Mouse (Mus musculus) Patski (cell line): ENCODE data around the gene AI597479. TPM values are rescaled to one million over a fixed set of nuclear protein-coding genes. Genes with fewer than 3 reads are reported as not detected.

Experiments
- ATAC-seq: fragments of 100-300 bp; one replicate; pipeline ENCODE4 v1.8.0; 2021
- CTCF ChIA-PET: fragments of 350-600 bp; sonication (Branson Sonifier 250); formaldehyde crosslinking; loops from one replicate; lab custom pipeline; 2022; ENCODE audit warnings: inconsistent platforms; lab: Charles Lee
- POLR2A ChIA-PET: fragments of 350-600 bp; sonication (Branson Sonifier 250); formaldehyde crosslinking; loops from one replicate; lab custom pipeline; 2022; ENCODE audit warnings: antibody characterized with exemption, inconsistent platforms; lab: Charles Lee
- DNase-seq: peaks from one replicate; pipeline ENCODE4 v3.0.0-alpha.2; 2011; ENCODE audit warnings: low read depth, low spot score
- H3K27me3 ChIP-seq: fragments of 371-371 bp; one replicate; pipeline ENCODE4 v1.5.1; 2021
- CTCF ChIP-seq: fragments of 100-300 bp; IDR thresholded peaks from one replicate; pipeline ENCODE4 v1.5.1; 2021
- in situ Hi-C: fragments of 300-500 bp; cut with MboI; formaldehyde crosslinking; loops from 3 replicates; pipeline ENCODE4 v1.11.1; 2018; ENCODE audit warnings: low pct_unique_long_range_greater_than_20kb, mixed read lengths
- polyA plus RNA-seq: library from polyadenylated mRNA; unstranded; gene quantifications from one replicate; pipeline ENCODE4 v1.2.3, GENCODE M21; 2021

Gene AI597479
- polyA plus RNA-seq, result 23.9 TPM

GRCm38 (mm10) chr1:43098031-43098984, at the start of gene AI597479, which contains the start of gene Tgfbrap1:
Gene AI597479 (plus strand): TSS chr1:43098710.
Gene Tgfbrap1 (minus strand): TSS chr1:43098637.
- DNase-seq (no peak), ATAC-seq (peak; percentile 93)
- no peak for TF ChIP-seq CTCF
- ChIA-PET CTCF (no interaction called here), POLR2A (interaction anchor here (0.5 to 1.2 kb wide), 2 partner anchors 119 to 166 kb away, joined by 3 to 6 read pairs; no protein-coding TSS in a partner anchor)
- in situ Hi-C loops, result loop anchor here (25.0 kb wide), 1 partner anchor 386 kb away; no protein-coding TSS in a partner anchor
- H3K27me3 ChIP-seq, result no peaks in the 10 kb centered on the region

DNA sequence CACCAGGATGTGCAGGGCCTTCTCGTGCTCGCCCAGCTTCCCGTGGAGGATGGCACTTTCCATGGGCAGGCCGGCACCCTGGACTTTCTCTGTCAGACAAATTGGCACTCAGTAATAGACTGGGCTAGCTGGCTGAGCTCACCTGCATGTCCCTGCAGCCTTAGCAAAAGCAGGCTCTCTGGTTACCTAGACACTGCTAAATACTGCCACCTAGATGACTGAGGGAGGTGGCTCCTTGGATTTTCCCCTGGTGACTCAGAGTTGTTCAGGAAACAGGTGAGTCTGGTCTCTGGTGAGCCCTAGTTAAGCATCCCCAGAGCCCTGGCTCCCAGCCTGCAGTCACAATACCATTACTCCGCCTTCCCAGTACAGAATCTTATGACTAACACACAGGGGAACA, 46.6 kb upstream of the AI597479 start:
- H3K27me3 ChIP-seq, result no peaks in the 10 kb centered on the region
- ATAC-seq (no peak), DNase-seq (no peak)
- ChIA-PET POLR2A (no interaction called here), CTCF (no interaction called here)
- in situ Hi-C loops, result no loop called here
- no peak for TF ChIP-seq CTCF

DNA sequence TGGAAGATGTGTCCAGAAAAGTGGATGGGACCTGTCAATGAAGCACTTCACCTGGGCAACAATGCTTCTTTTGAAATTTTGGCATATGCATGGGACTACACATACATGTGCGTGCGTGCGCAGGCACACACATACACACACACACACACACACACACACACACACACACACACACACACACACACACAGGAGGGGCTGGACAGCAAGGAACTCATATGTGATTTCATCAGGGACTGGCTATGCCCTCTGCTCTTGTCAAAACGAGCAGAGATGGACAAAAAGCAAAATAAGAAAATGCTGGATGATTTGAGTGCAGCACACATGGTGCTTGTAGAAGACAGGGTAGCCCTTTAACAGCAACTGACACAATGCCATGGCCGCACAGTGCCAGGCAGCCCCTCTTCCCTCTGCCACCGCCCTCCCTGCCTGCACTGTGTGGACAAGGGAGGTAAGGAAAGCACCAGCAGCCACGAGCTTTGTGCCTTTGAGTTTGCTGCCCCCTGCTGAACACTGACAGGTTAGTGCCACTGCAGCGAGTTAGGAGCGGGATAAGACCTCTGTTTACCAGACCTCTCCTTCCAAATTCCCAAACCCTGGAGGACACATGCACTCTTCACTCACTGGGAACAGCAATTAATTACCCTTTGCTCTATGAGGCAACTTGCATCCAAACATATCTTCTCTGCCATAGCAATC, 32.7 kb upstream of the AI597479 start:
- H3K27me3 ChIP-seq, result no peaks in the 10 kb centered on the region
- TF ChIP-seq CTCF, result peak; percentile 75
- DNase-seq, result no peak
- in situ Hi-C loops, result no loop called here
- ChIA-PET POLR2A (no interaction called here), CTCF (interaction anchor here (1.0 to 3.1 kb wide), 3 partner anchors 8 to 152 kb away, joined by 3 to 11 read pairs (median 4); no protein-coding TSS in a partner anchor)
- no peak for ATAC-seq

DNA sequence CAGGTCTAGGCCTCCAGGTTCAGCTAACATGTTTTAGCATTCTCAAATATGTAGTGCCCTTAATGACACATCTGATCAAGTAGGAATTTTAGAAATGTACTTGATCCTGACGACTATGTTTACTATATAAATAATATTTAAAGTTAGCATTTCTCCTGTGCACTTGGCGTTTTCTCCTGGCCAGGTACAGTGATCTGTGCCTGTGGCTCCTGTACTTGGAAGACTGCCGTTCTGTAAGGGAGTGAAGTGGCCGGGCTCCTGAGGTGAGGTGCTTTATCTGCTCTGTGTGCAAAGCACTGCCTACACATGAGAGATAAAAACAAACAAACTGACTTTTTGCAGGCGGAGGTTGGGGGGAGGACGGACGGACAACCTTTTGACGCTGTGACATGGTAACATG, 31.9 kb upstream of the AI597479 start:
- POLR2A ChIA-PET, result no interaction called here
- H3K27me3 ChIP-seq, result no peaks in the 10 kb centered on the region
- DNase-seq (no peak), ATAC-seq (no peak)
- TF ChIP-seq CTCF, result no peak
- in situ Hi-C loops, result no loop called here
- CTCF ChIA-PET, result interaction anchor here (1.0 to 3.1 kb wide), 3 partner anchors 9 to 153 kb away, joined by 3 to 11 read pairs (median 4); no protein-coding TSS in a partner anchor

GRCm38 (mm10) chr1:43067551-43067950, 31.0 kb upstream of the AI597479 start:
- ATAC-seq (no peak), DNase-seq (no peak)
- CTCF ChIA-PET, result interaction anchor here (1.0 to 3.1 kb wide), 2 partner anchors 8 to 10 kb away, joined by 4 to 11 read pairs; no protein-coding TSS in a partner anchor
- H3K27me3 ChIP-seq, result no peaks in the 10 kb centered on the region
- TF ChIP-seq CTCF, result no peak
- in situ Hi-C loops, result no loop called here
- POLR2A ChIA-PET, result no interaction called here

- in situ Hi-C loops, result no loop called here
- ChIA-PET POLR2A (no interaction called here), CTCF (no interaction called here)
- no peaks in the 10 kb centered on the region for H3K27me3 ChIP-seq
- ATAC-seq (no peak), DNase-seq (no peak)
- TF ChIP-seq CTCF, result no peak
Observed at GRCm38 (mm10) chr1:43070726-43071125, 27.8 kb upstream of the AI597479 start.

DNA sequence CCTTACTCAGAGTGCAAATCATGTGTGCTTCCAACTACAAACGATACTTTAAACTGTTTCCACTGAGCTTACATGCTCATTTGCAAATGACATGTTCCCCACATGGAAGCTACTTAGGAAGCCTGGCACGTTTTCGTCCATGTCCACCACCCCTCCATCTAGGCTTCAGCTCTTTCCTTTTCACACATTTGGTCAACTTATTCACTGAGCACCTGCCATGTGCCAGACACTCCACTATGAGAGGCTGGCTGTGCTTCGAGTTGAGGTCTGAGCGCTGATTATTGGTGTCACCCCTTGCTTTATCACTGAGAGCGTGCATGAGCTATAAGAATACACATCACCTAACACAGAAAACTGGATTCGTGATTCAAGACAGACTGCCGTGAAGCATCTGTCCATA, 26.5 kb upstream of the AI597479 start:
- H3K27me3 ChIP-seq, result no peaks in the 10 kb centered on the region
- CTCF ChIA-PET, result no interaction called here
- in situ Hi-C loops, result no loop called here
- no peak for DNase-seq
- ATAC-seq, result no peak
- no peak for TF ChIP-seq CTCF
- POLR2A ChIA-PET, result no interaction called here

DNA sequence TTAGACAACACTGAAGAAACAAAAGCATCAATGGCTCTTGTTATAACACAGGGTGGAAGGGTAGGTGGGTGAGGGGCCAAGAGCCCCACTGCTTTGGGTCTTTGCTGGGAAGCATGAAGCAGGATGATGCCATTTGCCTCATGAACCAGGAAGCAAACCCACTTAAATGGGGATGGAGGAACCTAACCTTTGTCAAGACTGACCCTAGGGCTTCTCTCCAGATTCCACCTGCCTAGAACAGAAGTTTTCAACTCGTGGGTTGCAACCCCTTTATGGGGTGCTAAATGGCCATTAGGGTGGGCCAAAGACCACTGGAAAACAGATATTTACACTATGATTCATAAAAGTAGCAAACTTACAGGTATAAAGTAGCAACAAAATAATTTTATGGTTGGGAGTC, 25.9 kb upstream of the AI597479 start:
- CTCF ChIA-PET, result no interaction called here

DNA sequence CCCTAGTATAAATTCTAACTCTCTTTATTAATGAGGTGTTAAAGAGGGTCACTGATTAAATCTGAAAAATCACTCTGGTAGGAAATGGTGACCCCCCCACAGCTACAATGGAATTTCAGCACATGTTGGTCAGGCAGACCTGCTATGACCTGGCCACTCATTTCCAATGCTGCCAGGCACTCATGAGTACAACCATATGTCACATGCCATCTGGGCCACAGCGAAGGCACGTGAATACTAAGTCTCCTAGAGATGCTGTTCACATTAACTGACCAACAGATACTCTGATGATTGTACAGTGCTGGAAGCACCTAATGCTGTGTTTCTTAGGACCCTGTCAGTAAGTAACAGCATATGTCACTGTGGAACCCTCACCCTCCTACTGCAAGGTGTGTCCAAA, 23.7 kb upstream of the AI597479 start:
- ATAC-seq (no peak), DNase-seq (no peak)
- in situ Hi-C loops, result loop anchor here (25.0 kb wide), 1 partner anchor 362 kb away; no protein-coding TSS in a partner anchor
- no peak for TF ChIP-seq CTCF
- ChIA-PET CTCF (interaction anchor here (1.2 kb wide), 1 partner anchor 15 kb away, joined by 3 read pairs; no protein-coding TSS in a partner anchor), POLR2A (no interaction called here)
- H3K27me3 ChIP-seq, result no peaks in the 10 kb centered on the region

More for the DNA sequence above, 25.9 kb upstream of the AI597479 start:
- no peaks in the 10 kb centered on the region for H3K27me3 ChIP-seq
- in situ Hi-C loops, result no loop called here
- POLR2A ChIA-PET, result no interaction called here
- DNase-seq (no peak), ATAC-seq (no peak)
- TF ChIP-seq CTCF, result no peak

- POLR2A ChIA-PET, result no interaction called here
- ATAC-seq (no peak), DNase-seq (no peak)
- no peaks in the 10 kb centered on the region for H3K27me3 ChIP-seq
- CTCF ChIA-PET, result interaction anchor here (1.3 kb wide), 1 partner anchor 10 kb away, joined by 3 read pairs; no protein-coding TSS in a partner anchor
- no peak for TF ChIP-seq CTCF
- in situ Hi-C loops, result loop anchor here (25.0 kb wide), 1 partner anchor 366 kb away; no protein-coding TSS in a partner anchor
Observed at GRCm38 (mm10) chr1:43078124-43078523, 20.4 kb upstream of the AI597479 start.
